Mouse (Mus musculus) gastrocnemius, postnatal 10 days (tissue): Measurements from ENCODE around the gene Tcl1. TPM values are rescaled to one million over a fixed set of nuclear protein-coding genes. Genes with fewer than 3 reads are reported as not detected.
A peak's percentile ranks its signal among the peaks of the same experiment; 100 is the strongest.
"Not testable (repeated sequence)": the region's sequence is repeated elsewhere in the genome, so short reads cannot be mapped to it uniquely, and the experiment has no call there.

ENCODE experiments used
- DNase-seq: peaks from one replicate; pipeline ENCODE4 v3.0.0; 2021; ENCODE audit warnings: mixed read lengths
- long read RNA-seq, 2 experiments: library from polyadenylated mRNA; stranded (forward); transcript quantifications; one replicate each; pipeline ENCODE4 v2.0.0; 2021
- total RNA-seq, 2 experiments: library from RNA; stranded (reverse); gene quantifications; 2 replicates each; pipeline ENCODE4 v1.2.3; 2021

Tcl1 gene
- total RNA-seq = not detected
- long read RNA-seq, experiment 1 = 0 reads
- long read RNA-seq, experiment 2 = 0 reads

GRCm38 (mm10) chr12:105222601-105223319 is at the start of gene Tcl1:
Gene Tcl1, minus strand, starts transcription at chr12:105222793.
- no peak for DNase-seq

GRCm38 (mm10) chr12:105271016-105271965 is 48.7 kb upstream of the Tcl1 start:
- no peak for DNase-seq

GRCm38 (mm10) chr12:105267076-105267475 is 44.5 kb upstream of the Tcl1 start:
- no peak for DNase-seq

- peak; percentile 49 for DNase-seq
Observed at GRCm38 (mm10) chr12:105266096-105266495, 43.5 kb upstream of the Tcl1 start.

GRCm38 (mm10) chr12:105259221-105259620 is 36.6 kb upstream of the Tcl1 start:
- no peak for DNase-seq

GRCm38 (mm10) chr12:105258787-105259186 is 36.2 kb upstream of the Tcl1 start:
- no peak for DNase-seq

- DNase-seq = no peak
Observed at GRCm38 (mm10) chr12:105253796-105254195, 31.2 kb upstream of the Tcl1 start.

- DNase-seq = no peak
Observed at GRCm38 (mm10) chr12:105248763-105249233, 26.2 kb upstream of the Tcl1 start.

GRCm38 (mm10) chr12:105239060-105239459 is 16.5 kb upstream of the Tcl1 start:
- no peak for DNase-seq

GRCm38 (mm10) chr12:105235091-105235490 is 12.5 kb upstream of the Tcl1 start:
- DNase-seq = no peak

GRCm38 (mm10) chr12:105234362-105234761 is 11.8 kb upstream of the Tcl1 start:
- DNase-seq = no peak

GRCm38 (mm10) chr12:105224621-105225320 is 2.2 kb upstream of the Tcl1 start:
- no peak for DNase-seq

GRCm38 (mm10) chr12:105217101-105217760 is 5.4 kb downstream of the Tcl1 start:
- no peak for DNase-seq

- DNase-seq = no peak
Observed at GRCm38 (mm10) chr12:105209231-105209630, 13.4 kb downstream of the Tcl1 start.

- DNase-seq = no peak
Observed at GRCm38 (mm10) chr12:105208441-105208840, 14.2 kb downstream of the Tcl1 start.

GRCm38 (mm10) chr12:105207071-105207470 is 15.5 kb downstream of the Tcl1 start:
- no peak for DNase-seq

- DNase-seq = not testable (repeated sequence)
Observed at GRCm38 (mm10) chr12:105201657-105202056, 20.9 kb downstream of the Tcl1 start, which contains the start of gene Tcl1b4. Gene Tcl1b4, plus strand, starts transcription at chr12:105201957.

GRCm38 (mm10) chr12:105199684-105200497 is 22.7 kb downstream of the Tcl1 start:
- DNase-seq = not testable (repeated sequence)

GRCm38 (mm10) chr12:105190743-105191142 is 31.9 kb downstream of the Tcl1 start, which contains the start of gene Tcl1b3:
Gene Tcl1b3, plus strand, starts transcription at chr12:105191043.
- not testable (repeated sequence) for DNase-seq

- not testable (repeated sequence) for DNase-seq
Observed at GRCm38 (mm10) chr12:105188980-105189379, 33.6 kb downstream of the Tcl1 start.
